Mouse (Mus musculus) bone marrow macrophage, adult 2 months (primary cell): ENCODE results near the gene Bbs9. TPM values are rescaled to one million over a fixed set of nuclear protein-coding genes. Genes with fewer than 3 reads are reported as not detected.

Experiments used
- H3K27ac ChIP-seq: 2 replicates; pipeline ENCODE4 v1.5.1; 2012; ENCODE audit warnings: low read depth, low read length; ENCODE audit not compliant: insufficient read depth
- H3K4me1 ChIP-seq: 2 replicates; pipeline ENCODE4 v1.6.1; 2012; ENCODE audit warnings: low read length; ENCODE audit not compliant: control insufficient read depth, insufficient read depth
- H3K4me3 ChIP-seq: 2 replicates; pipeline ENCODE4 v1.5.1; 2012; ENCODE audit warnings: mild to moderate bottlenecking, low read length, moderate library complexity; ENCODE audit not compliant: insufficient read depth
- CTCF ChIP-seq: IDR thresholded peaks from 2 replicates; pipeline ENCODE4 v1.5.1; 2012; ENCODE audit warnings: low read depth, mild to moderate bottlenecking, low read length, moderate library complexity
- POLR2A ChIP-seq: IDR thresholded peaks from 2 replicates; pipeline ENCODE4 v1.6.1; 2012; ENCODE audit warnings: mild to moderate bottlenecking, low read depth, low read length, borderline replicate concordance
- polyA plus RNA-seq: library from polyadenylated mRNA; stranded (reverse); fragments of >200 nt; gene quantifications from 2 replicates; pipeline ENCODE4 v1.2.4, GENCODE M21; 2012; ENCODE audit not compliant: missing spikeins, insufficient read depth, insufficient read length

Gene Bbs9
- polyA plus RNA-seq, 1 experiment: 13.4 TPM

DNA sequence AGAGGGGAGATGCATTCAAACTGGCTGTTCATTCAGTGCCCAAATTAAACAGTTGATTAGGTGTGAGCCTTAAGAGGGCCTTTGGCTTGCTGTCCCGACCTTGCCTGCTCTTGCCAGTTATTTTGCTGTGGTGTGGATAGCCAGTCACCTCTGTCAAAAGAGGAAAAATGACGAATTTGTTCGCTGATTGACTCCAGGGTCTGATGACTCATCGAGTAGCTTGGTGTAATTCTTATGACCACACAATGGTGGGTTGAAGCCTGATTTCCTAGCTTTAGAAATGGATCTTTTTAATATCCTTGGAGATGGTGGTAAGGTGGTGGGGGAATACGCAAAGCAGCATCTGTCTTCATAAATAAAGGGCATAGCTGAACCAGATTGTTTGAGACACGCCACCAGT is 304.1 kb downstream of the Bbs9 start:
- no peak for TF ChIP-seq POLR2A
- TF ChIP-seq CTCF: no peak
- Histone ChIP-seq H3K4me1 (peaks cover 5% of the 10 kb centered on the region; the same call in 1 of the 2 replicates), H3K4me3 (no peak overlapping the region), H3K27ac (no peak overlapping the region)

DNA sequence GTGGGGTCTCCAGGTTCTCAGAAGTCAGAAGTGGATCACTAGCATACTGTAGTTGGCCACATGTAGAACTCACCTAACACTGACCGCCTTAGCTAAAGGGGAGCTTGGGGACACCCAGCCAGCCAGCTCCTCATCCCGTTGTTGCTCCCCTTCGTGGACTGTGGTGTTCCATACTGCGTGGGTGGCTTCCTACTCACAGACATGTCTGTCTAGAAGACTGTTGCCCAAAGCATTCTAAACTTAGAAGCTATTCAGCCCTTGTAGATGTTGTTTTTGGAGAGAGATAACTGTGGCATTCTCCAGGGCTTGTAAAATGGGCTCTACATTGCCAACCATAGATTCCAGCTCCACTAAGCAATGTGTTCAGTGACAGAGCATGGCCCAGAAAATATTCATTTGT is 310.5 kb downstream of the Bbs9 start:
- TF ChIP-seq POLR2A: no peak
- TF ChIP-seq CTCF: no peak
- Histone ChIP-seq H3K27ac (no peak overlapping the region), H3K4me3 (no peak overlapping the region), H3K4me1 (peaks cover 4% of the 10 kb centered on the region)

DNA sequence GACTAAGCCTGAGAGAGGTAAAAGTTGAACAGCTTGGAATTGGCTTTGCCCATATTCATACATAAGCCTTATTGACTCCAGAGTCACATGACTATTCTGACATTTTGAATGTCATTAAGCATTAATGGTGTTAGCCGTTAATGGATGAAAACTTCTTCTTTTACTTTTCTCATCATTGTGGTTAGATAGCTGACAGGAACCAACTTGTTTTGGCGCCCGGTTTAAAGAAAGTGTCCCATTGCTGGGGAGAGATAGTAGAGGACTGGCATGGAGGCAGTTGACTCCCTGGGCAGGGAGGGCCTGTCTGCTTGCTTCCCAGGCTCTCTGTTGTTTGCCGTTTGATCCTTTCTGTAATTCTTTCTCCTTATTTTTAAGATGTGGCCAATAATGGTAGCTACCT is 312.9 kb downstream of the Bbs9 start:
- no peak overlapping the region for H3K4me3 ChIP-seq
- peaks cover 4% of the 10 kb centered on the region for H3K4me1 ChIP-seq
- TF ChIP-seq POLR2A (no peak), CTCF (no peak)
- H3K27ac ChIP-seq: no peak overlapping the region

- H3K27ac ChIP-seq: no peak overlapping the region
- TF ChIP-seq POLR2A (no peak), CTCF (no peak)
- H3K4me1 ChIP-seq: peaks cover 4% of the 10 kb centered on the region
- no peak overlapping the region for H3K4me3 ChIP-seq
Measured at GRCm38 (mm10) chr9:22788850-22789249, 313.3 kb downstream of the Bbs9 start.

DNA sequence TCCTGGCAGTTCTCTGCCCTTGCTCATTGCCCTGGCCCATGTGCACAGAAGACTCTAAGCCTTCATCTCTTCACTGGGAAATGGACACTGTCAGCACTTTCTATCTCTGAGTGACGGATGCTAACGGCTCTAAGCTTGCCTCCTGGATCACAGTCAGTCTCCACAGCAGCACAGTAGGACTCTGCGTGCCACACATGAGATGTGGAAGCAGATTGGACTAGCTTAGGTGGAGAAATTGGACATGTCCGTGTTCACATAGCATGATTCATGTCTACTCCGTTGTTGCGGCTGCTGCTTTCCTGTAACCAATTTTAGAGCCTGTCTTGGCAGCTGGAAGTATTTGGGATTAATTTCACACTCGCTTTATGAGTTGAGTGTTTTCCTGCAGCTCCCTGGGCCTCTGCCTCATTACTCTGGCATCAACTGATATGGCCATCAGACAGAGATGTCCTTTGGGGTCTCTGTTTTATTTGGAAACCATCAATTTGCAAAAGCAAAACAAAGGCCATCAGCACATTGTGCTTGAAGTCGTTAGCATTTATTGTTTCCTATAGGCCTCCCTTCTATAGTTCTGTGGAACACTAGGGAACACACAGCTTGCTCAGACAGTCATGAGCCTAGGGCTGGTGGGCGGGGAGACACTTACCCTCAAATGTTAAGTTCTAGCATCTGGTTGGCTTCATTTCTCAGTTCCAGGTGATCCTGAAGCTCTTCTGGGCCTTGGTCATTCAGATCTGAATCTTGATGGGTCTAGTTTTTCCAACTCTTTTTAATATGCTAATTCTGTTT is 314.1 kb downstream of the Bbs9 start:
- Histone ChIP-seq H3K4me3 (no peak overlapping the region), H3K27ac (no peak overlapping the region), H3K4me1 (peaks cover 4% of the 10 kb centered on the region)
- TF ChIP-seq CTCF: no peak
- no peak for TF ChIP-seq POLR2A

DNA sequence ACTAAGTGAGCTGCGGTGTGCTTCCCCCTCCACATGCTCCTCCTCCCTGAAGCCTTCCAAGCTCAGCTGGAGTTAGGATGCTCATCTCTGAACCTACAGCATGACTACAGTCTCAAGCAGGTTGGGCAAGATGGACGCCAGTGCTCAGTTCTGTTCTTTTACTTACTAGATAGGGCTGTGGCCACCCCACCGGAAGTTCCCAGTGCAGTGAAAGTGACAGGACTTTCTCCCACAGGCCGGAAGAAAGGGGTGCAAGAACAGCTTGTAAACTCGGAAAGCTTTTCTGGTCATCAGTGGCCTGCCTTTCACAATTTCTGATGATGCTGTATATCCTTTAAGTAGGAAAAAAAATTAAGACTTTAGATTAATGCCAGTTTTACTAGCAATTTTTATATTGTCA is 315.7 kb downstream of the Bbs9 start:
- no peak overlapping the region for H3K4me3 ChIP-seq
- H3K27ac ChIP-seq: no peak overlapping the region
- TF ChIP-seq CTCF (no peak), POLR2A (no peak)
- H3K4me1 ChIP-seq: peaks cover 4% of the 10 kb centered on the region

DNA sequence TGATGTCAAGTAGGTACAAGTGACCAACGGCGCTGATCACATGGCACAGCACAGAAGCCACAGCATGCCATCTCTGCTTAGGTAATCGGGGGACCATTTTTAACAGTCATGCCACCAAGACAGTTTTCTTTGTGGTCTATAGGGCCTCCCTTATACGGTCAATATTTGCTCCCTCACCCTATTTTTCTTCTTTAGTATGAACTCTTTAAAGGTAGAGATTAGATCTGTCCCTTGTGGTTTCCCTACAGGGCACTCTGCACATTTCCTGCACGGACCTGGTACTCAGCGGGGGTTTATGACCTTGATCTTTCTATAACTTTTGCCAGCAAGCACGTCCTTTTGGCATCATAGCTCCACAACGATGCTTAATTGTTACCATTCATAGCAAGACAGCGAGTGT is 316.2 kb downstream of the Bbs9 start:
- TF ChIP-seq POLR2A (no peak), CTCF (no peak)
- Histone ChIP-seq H3K4me1 (peaks cover 4% of the 10 kb centered on the region), H3K4me3 (no peak overlapping the region), H3K27ac (no peak overlapping the region)

DNA sequence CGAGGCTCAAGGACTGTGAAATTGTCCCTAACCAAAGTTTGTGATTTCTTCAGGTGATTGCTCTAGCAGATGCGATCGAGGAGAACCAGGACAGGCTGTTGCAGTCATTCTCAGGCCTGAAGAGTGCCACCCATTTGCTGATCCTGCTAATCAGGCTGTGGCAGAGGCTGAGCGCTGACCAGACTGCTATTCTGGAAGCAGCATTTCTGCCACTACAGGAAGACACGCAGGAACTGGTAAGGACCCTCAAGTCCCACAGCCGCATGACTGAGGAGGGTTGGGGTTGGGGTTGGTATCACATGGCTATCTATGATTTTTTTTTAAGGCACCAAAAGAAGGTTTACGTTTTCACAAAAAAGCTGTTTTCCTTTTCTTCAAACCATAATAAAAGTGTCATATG is 318.2 kb downstream of the Bbs9 start:
- H3K27ac ChIP-seq: no peak overlapping the region
- H3K4me3 ChIP-seq: no peak overlapping the region
- TF ChIP-seq POLR2A (no peak), CTCF (no peak)
- H3K4me1 ChIP-seq: peaks cover under 1% of the 10 kb centered on the region

- TF ChIP-seq CTCF (no peak), POLR2A (no peak)
- no peak overlapping the region for H3K4me3 ChIP-seq
- H3K4me1 ChIP-seq: no peaks in the 10 kb centered on the region
- no peak overlapping the region for H3K27ac ChIP-seq
Measured at GRCm38 (mm10) chr9:22800675-22801074, 325.2 kb downstream of the Bbs9 start.

DNA sequence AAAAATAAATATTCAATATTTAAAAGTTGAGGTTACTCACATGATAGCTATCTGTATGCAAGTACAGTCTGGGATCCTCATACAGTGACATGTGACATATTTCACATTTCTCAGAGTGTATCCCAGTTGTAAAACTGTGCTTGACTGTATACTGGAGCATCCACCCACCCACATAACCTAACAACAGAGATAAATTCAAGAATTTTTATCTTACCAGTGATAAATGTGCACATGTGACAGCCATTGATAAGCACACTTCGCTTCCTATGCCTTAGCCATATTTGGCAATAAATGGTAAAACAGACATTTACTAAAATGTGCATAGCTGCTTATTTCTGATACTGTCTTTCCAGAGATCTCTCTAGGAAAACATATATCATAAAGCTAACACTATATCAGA is 330.5 kb downstream of the Bbs9 start:
- H3K4me1 ChIP-seq: peaks cover 5% of the 10 kb centered on the region
- H3K27ac ChIP-seq: no peak overlapping the region
- TF ChIP-seq CTCF (no peak), POLR2A (no peak)
- H3K4me3 ChIP-seq: no peak overlapping the region
